Mouse (Mus musculus) liver, adult 2 months (tissue): Measurements from ENCODE around the gene Surf4.

Experiments
- CTCF ChIP-seq: fragments of 200-500 bp; IDR thresholded peaks from 2 replicates; pipeline ENCODE4 v1.5.1; 2011; ENCODE audit warnings: low read depth, low read length, control low read depth
- POLR2A ChIP-seq: fragments of 200-500 bp; IDR thresholded peaks from 2 replicates; pipeline ENCODE4 v1.6.1; 2011; ENCODE audit warnings: low read length, control low read depth; ENCODE audit not compliant: insufficient read depth; ENCODE audit errors: extremely low read depth

GRCm38 (mm10) chr2:26952193-26952592 is 18.5 kb upstream of the Surf4 start:
- no peak for TF ChIP-seq CTCF
- no peak for TF ChIP-seq POLR2A
